Mouse (Mus musculus) right cerebral cortex, adult 2 months (tissue): ENCODE measurements around the gene Olfr117.
"Not testable (repeated sequence)": the region's sequence is repeated elsewhere in the genome, so short reads cannot be mapped to it uniquely, and the experiment has no call there.

Source experiments
- DNase-seq, 2 experiments: peaks; one replicate each; pipeline ENCODE4 v3.0.0; 2021 to 2022; ENCODE audit warnings: low spot score in 2 of 2

Olfr117 gene

DNA sequence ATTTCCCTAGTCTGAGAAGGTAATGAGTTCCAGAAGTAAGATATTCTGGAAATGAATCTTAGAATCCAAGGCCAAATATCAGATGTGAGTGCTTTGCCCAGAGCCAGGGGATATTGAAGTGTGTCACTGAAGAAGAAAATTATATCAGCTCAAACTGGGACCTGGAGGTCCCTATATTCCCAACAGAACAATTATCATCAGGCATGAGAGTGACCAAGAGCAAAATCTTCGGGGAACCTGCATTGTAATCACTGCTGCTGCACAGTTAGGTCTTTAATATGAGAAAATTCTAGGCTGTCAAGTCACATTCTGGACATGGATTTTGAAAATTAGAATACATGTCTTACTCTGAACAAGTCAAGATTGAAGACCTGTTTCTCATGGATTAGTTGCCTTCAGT lies at the start of gene Olfr117:
TSS of gene Olfr117 (minus strand) at position 101 of the 400 bp plus-strand sequence.
- DNase-seq = no peak

DNA sequence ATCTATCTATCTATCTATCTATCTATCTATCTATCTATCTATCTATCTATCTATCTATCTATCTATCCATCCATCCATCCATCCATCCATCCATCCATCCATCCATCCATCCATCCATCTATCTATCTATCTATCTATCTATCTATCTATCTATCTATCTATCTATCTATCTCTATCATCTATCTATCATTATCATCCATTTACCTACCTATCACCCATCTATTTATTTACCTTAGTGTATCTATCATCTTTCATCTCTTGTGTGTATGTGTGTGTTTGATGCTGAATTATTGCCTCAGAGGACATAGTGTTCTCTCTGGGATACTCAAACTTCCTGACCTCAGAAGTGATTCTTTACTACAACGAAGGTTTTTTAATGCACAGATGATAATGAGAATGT lies 32.7 kb upstream of the Olfr117 start, which contains the start of gene Olfr119:
TSS of gene Olfr119 (plus strand) at position 301 of the 400 bp plus-strand sequence.
- not testable (repeated sequence) for DNase-seq

DNA sequence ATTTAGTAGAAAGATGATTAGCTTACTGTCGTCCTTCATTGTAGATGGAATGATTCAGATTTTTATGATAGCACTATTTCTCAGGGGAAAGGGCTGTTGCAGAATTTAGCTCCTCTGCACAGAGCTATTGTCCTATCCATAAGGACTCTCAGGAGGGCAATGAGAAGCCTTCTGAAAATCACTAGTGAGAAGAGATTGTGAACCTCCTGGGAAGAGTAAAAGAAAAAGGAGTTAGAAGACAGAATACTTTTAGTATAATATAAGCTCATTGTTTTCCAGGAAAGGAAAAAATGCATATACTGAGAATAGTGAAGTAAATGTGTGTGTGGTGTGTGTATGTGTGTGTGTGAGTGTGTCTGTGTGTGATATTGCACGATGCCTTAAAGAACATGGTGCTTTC lies 3.1 kb upstream of the Olfr117 start, which contains the start of gene Olfr118:
TSS of gene Olfr118 (plus strand) at position 301 of the 400 bp plus-strand sequence.
- no peak for DNase-seq

DNA sequence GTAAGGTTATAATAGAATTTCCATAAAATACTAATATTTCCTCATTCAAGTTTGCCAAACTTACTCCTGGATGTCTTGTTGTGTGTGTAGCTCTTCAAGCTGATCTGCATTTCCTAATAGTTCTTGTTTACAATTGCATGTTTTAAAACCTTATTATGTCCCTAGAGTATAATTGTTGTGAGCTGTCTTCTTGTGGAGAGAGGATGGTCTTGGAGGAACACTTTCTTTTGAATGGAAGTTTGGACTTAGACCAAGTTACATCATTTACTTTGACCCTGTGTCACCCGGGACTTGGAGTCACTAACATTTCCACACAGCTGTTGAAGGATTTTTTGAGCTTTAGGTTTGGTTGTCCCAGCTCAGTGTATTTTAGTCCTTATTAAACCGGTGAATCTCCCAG lies 36.6 kb downstream of the Olfr117 start, which contains the start of the genes Olfr115 and Olfr116:
TSS of gene Olfr115 (minus strand) at position 101 of the 400 bp plus-strand sequence.
TSS of gene Olfr116 (minus strand) at position 191 of the 400 bp plus-strand sequence.
- DNase-seq = no peak
